Mouse (Mus musculus): ENCODE measurements around the gene Scml4.

Scml4 gene

DNA sequence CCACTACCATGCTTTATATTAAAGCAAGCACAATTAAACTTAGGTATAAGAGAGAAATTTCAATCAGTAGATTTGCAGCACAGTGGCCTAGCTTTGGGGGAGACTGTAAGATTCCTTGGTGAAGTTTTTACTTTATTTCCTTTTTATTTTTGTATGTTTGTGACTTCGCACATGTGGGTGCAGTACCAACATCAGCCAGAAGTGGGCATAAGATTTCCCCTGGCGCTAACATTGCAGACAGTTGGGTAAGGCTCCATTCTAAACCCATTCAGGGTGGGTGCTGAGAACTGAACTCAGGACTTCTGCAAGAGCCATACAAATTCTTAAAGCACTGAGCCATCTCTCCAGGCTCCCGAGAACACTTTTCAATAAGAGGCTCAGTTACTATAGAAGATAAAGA, 82.1 kb downstream of the Scml4 start:
- CTCF ChIA-PET, result no interaction called here

- CTCF ChIA-PET, result interaction anchor here (0.5 to 0.7 kb wide), 2 partner anchors 88 to 210 kb away, joined by 3 to 4 read pairs; no protein-coding TSS in a partner anchor
Observed at GRCm38 (mm10) chr10:42945316-42945715, 85.1 kb downstream of the Scml4 start.

DNA sequence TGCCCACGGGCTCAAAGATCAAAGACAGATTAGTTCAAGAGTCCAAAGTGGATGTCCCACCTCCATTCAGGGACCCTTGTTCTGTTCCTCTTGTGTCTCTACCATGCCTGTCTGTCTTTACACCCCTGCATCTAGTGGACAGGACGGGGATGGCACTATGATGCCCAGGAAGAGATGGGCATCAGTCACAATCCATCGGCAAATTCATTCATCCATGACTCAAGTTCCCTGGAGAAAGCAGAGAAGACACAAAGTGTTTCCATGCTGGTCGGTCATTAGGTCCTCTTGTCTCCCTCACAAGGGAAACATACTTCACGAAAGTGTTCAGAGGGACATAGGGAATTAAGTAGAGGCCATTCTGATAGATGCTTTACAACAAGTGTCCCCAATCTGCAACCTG, 87.2 kb downstream of the Scml4 start:
- CTCF ChIA-PET, result no interaction called here

GRCm38 (mm10) chr10:42950252-42950751, 90.1 kb downstream of the Scml4 start:
- CTCF ChIA-PET, result no interaction called here

DNA sequence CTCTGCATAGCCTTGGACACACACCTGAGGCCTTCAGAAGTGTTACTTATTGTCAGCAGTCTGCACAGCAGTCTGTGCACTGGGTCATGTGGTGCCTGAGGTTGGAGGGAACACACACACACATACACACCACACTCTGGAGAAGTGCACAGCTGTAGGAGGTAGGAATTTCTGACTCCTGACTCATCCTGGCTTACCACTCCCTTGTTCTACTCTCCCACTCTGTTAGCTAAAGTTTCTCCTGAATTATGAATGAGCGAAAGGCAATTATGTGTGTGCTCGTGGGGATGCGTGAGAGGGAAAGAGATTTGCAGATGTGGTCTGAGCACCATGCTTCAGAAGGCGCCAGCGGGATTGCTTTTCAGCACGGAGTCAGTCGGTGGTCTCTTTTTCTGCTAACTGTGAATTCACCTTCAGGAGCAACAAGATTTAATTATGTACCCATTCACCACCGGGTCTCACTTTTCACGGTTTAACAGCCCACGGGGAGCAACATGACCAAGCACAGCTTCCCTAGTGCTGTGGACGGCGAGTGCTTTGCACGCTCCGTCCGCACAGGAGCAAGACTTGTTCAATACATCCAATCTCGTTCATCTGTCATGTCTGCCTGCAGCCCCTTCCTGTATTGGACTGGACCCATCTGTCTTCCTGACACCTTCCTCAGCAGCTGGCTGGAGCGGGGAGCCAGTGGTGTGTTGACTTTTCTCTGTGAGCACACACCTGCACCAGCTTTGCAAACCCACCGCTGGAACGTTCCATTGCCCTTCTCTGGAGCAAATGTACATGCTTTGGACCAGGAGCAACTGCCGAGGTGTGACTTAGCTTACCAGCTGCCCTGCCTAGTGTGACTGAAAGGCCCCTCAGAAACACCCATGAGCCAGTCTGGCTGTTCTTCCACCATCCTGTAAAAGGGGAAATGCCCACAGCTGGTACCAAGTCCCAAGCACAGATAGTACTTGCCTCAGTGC, 91.2 kb downstream of the Scml4 start:
- CTCF ChIA-PET, result interaction anchor here (0.5 to 0.6 kb wide), 2 partner anchors 79 to 89 kb away, joined by 3 to 10 read pairs; no protein-coding TSS in a partner anchor

DNA sequence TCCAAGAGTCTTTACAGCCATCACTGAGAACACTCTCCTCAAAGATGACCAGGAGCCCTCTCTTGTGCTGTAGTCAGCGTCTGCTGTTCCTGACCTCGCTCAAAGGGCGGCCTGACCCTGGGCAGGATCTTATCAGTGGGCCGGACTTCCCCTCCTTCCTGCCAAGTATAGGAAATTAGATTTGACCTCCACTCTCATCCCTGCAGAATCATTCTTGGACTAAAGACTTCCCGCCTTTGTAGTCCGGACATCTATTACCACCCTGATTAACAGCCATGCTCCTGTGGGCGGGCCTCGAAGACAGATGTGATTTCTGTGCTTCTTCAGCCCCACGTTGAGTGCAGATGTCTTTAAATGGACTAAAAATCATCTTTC, 91.9 kb downstream of the Scml4 start:
- CTCF ChIA-PET, result interaction anchor here (0.5 to 0.6 kb wide), 2 partner anchors 80 to 248 kb away, joined by 8 to 10 read pairs; no protein-coding TSS in a partner anchor

GRCm38 (mm10) chr10:42953601-42954000, 93.4 kb downstream of the Scml4 start:
- CTCF ChIA-PET, result no interaction called here

- CTCF ChIA-PET, result no interaction called here
Observed at GRCm38 (mm10) chr10:42955205-42955604, 95.0 kb downstream of the Scml4 start.

DNA sequence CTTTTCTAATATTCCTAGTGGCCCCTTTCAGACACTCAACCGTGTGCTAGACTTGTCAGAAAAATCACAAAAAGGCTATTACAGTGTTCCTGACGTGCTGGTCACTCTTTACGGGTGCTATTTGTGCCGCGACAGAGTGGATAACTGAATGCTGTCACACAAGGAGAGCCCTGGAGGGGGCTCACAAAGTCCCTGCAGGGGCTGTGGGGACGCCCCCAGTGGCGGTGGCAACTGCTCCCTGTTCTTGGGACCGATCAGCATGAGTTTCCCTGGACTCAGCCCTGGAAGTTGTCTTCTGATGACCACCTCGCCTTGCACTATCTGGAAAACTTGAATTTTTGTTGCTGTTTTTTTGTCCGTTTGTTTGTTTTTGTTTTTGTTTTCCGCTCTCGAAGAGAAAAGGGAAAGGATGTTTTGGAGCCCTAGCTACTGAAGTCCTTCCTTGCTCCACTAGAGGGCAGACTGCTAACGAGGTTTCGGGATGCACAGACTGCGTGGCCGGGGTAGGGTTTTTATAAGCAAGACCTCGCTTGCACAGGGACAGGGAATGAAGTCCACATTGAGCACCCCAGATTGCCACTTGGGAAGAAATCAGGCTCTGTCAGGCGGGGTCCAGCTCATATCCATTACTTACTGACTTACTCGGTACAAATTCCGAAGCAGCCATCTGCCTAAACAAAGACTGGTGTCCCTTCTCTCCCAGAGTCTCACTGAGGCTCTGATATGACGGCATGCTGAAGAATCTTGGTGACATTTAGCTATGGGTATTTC, 97.9 kb downstream of the Scml4 start:
- CTCF ChIA-PET, result interaction anchor here (1.2 kb wide), 1 partner anchor 29 kb away, joined by 5 read pairs; no protein-coding TSS in a partner anchor

GRCm38 (mm10) chr10:42958686-42959085, 98.5 kb downstream of the Scml4 start:
- CTCF ChIA-PET, result interaction anchor here (1.2 kb wide), 1 partner anchor 28 kb away, joined by 5 read pairs; no protein-coding TSS in a partner anchor

GRCm38 (mm10) chr10:42961771-42962170, 101.6 kb downstream of the Scml4 start:
- CTCF ChIA-PET, result interaction anchor here (0.6 kb wide), 1 partner anchor 310 kb away, joined by 3 read pairs; no protein-coding TSS in a partner anchor

DNA sequence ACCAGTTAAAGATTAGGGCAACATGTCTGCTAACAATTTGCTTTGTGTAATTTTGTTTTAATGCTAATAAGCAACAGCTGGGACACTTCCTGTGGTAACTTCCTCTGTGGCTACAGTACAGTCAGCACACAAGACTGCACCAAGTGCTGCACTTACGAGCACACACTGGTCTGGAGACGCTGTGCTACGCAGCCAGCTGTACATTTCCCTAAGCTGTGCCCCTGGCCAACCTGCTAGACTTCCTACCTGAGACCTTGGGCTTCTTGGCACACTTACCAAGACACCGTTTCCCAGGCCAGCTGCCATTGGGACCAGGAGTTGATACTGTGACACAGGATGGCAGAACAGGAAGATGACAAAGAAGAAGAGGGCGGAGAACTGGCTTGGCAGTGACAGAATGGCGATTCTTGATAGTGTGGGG, 102.0 kb downstream of the Scml4 start:
- CTCF ChIA-PET, result interaction anchor here (0.6 kb wide), 1 partner anchor 310 kb away, joined by 3 read pairs; no protein-coding TSS in a partner anchor

- CTCF ChIA-PET, result no interaction called here
Observed at GRCm38 (mm10) chr10:42962655-42963054, 102.5 kb downstream of the Scml4 start.

DNA sequence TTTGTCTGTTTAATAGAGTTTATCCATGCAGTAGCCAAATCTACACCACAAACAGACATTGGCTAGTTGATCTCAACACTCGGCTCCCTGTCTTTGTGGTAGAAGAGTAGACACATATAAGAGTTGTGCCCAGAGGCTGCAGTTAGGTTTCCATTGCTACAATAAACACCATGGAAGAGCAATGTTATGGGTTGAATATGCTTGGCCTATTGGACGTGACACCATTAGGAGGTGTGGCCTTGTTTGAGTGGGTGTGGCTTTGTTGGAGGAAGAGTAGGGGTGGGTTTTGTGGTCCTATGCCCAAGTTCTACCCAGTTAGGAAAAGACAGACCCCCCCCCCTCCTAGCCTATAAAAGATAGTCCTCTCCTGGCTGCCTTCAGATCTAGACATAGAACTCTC, 102.9 kb downstream of the Scml4 start:
- CTCF ChIA-PET, result no interaction called here

GRCm38 (mm10) chr10:42968332-42968731, 108.2 kb downstream of the Scml4 start:
- CTCF ChIA-PET, result no interaction called here

DNA sequence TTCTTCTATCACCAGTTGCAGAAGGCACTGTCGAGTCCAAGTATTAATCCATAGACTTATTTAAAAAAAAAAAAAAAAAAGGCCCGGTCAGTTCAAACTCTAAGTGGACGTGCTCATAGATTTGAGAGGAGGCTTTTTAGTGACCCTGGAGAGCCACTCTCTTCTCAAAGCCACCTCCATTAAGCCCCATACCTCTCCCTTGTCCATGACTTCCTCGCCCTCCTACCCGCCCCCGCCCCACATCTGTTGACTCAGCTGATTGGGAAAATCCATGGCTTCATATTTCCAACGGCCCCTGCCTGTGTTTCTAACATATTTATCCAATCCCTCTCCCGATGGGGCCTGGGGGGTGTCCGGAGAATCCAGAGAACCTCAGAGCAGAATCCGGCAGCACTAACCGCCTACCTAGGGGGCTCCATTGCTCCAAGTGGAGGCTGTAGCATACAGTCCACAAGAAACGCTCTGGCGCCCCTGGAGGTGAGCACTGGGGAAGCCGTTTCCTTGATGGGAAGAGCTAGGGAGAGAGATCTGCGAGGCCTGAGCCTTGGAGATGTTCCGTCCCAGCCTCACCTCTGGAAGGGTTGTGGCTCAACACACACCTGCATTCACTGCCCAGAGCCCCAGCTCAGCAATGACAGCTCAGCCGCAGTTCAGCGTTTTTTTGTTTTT, 112.5 kb downstream of the Scml4 start:
- CTCF ChIA-PET, result interaction anchor here (0.7 kb wide), 2 partner anchors 43 to 138 kb away, joined by 7 to 27 read pairs; no protein-coding TSS in a partner anchor

GRCm38 (mm10) chr10:42973537-42973936, 113.4 kb downstream of the Scml4 start:
- CTCF ChIA-PET, result no interaction called here

- CTCF ChIA-PET, result no interaction called here
Observed at GRCm38 (mm10) chr10:42976577-42976976, 116.4 kb downstream of the Scml4 start.

- CTCF ChIA-PET, result no interaction called here
Observed at GRCm38 (mm10) chr10:42978346-42978745, 118.2 kb downstream of the Scml4 start.

- CTCF ChIA-PET, result interaction anchor here (0.7 kb wide), 1 partner anchor 137 kb away, joined by 7 read pairs; no protein-coding TSS in a partner anchor
Observed at GRCm38 (mm10) chr10:42980999-42981757, 121.0 kb downstream of the Scml4 start.

- CTCF ChIA-PET, result no interaction called here
Observed at GRCm38 (mm10) chr10:42984886-42985285, 124.7 kb downstream of the Scml4 start.
